Mouse (Mus musculus): Measurements from ENCODE around the gene Kif5a.

DNA sequence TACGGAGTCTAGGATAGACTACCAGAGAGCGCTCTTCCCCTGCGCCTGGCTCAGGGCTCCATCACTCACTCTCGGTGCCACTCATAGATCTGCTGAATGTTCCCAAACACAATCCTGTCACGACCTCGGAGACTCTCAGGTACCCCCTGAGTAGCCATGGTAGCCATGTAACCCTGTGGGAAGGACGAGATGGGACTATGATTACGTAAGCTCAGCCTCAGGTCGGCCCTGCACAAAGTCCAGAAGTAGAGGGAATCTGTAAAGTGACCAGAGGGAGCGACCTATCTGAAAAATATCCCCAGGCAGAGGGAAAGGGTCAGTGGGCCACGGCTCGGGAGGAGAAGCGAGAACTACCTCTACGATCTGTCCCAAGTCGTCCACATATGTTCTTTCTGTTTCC, 77.6 kb downstream of the Kif5a start:
- TF ChIP-seq ZC3H11A (IDR thresholded peaks at IDR 0.05; ENCODE audit: low read depth, low read length) (no peak), NRF1 (IDR thresholded peaks at IDR 0.05; ENCODE audit: low read depth, low read length) (no peak), USF2 (conservative IDR thresholded peaks at IDR 0.05; ENCODE audit: low read depth, low read length) (no peak), POLR2A (IDR thresholded peaks at IDR 0.05; ENCODE audit: low read depth, low read length) (no peak), CTCF (conservative IDR thresholded peaks at IDR 0.05 in 1 of 2, IDR thresholded peaks at IDR 0.05 in 1 of 2; ENCODE audit: low read depth in 2 of 2, low read length in 2 of 2) (no peak), USF1 (IDR thresholded peaks at IDR 0.05; ENCODE audit: low read depth, low read length) (no peak), CHD2 (IDR thresholded peaks at IDR 0.05; ENCODE audit: low read length) (no peak), GABPA (IDR thresholded peaks at IDR 0.05; ENCODE audit: insufficient replicate concordance, low read depth, low read length) (no peak), EP300 (IDR thresholded peaks at IDR 0.05; ENCODE audit: low read length) (no peak), E2F4 (IDR thresholded peaks at IDR 0.05; ENCODE audit: insufficient replicate concordance, low read depth, low read length) (no peak), MAZ (IDR thresholded peaks at IDR 0.05; ENCODE audit: low read depth, low read length) (no peak), MAX (IDR thresholded peaks at IDR 0.05; ENCODE audit: low read length) (no peak)
